Mouse (Mus musculus) lung, adult 2 months (tissue): ENCODE measurements at regions not wholly inside any gene's neighbourhood (a gene's known extent, or its start where the extent isn't known, plus 50 kb on each side); places are given as distances from the start of the nearest gene placed in this dataset.

Source experiments
- CTCF ChIP-seq: fragments of 200-500 bp; IDR thresholded peaks from 2 replicates; pipeline ENCODE4 v1.5.1; 2011; ENCODE audit warnings: mild to moderate bottlenecking, low read length, control low read depth; ENCODE audit not compliant: insufficient read depth
- POLR2A ChIP-seq: fragments of 200-500 bp; IDR thresholded peaks from 2 replicates; pipeline ENCODE4 v1.6.1; 2011; ENCODE audit warnings: low read depth, mild to moderate bottlenecking, control low read depth, low read length, borderline replicate concordance; ENCODE audit errors: extremely low read depth

DNA sequence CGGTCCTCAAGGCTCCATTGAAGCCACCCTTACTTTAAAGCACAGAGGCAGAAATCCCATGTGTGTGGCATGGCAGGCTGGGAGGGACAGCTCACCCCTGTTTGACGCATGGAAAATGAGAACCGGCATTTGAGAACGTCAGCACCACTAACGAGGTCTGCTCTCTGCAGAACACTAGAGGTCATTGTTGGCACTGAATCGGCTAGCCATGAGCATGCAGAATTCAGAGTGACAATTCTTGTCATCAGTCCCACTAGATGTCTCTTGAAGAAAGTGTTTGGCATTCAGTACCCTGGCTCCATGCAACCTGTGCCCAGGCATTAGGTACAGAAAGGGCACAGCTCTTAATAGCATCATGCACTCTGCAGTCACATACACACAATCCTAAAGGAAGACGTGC lies 139.3 kb downstream of the Cand1 start:
- TF ChIP-seq POLR2A = no peak
- TF ChIP-seq CTCF = 0 out of 2 replicates have a peak, but pooled peaks have one; percentile 12
